Mouse (Mus musculus): ENCODE results near the gene Spns2. TPM values are rescaled to one million over a fixed set of nuclear protein-coding genes. Genes with fewer than 3 reads are reported as not detected.

Gene Spns2
- polyA plus RNA-seq, 2 experiments: 3.8 to 8.6 TPM

- ATAC-seq (ENCODE audit: insufficient read depth) (no peak), DNase-seq (ENCODE audit: low read depth in 3 of 3, low spot score in 3 of 3) (no peak)
- 65% methylated on average over 5 of the region's 5 CpGs for WGBS (ENCODE audit: insufficient replicate concordance)
Measured at GRCm38 (mm10) chr11:72402017-72402416, 87.7 kb downstream of the Spns2 start.

More at GRCm38 (mm10) chr11:72402017-72402416, 87.7 kb downstream of the Spns2 start:
- no peak for TF ChIP-seq EP300 (IDR thresholded peaks at IDR 0.05; ENCODE audit: low read depth)
- no peak for TF ChIP-seq CTCF (IDR thresholded peaks at IDR 0.05; ENCODE audit: low read depth)
- no peak overlapping the region for H3K27ac ChIP-seq
- no peaks in the 10 kb centered on the region for H3K9me3 ChIP-seq (ENCODE audit: control insufficient read depth, low read length)
- H3K9ac ChIP-seq (replicated peaks): no peak overlapping the region
- H3K4me1 ChIP-seq (replicated peaks; ENCODE audit: control insufficient read depth in 2 of 2, insufficient read depth in 2 of 2, low read length in 1 of 2): peaks cover 0 to 3% of the 10 kb centered on the region in 2 experiments; a peak in 1 of 4 replicates
- no peaks in the 10 kb centered on the region for H3K27me3 ChIP-seq (ENCODE audit: control insufficient read depth, insufficient read depth, low read length)
- H3K36me3 ChIP-seq (replicated peaks; ENCODE audit: control insufficient read depth, insufficient read depth, low read depth): no peaks in the 10 kb centered on the region
- H3K4me2 ChIP-seq (ENCODE audit: low read depth): no peak overlapping the region
- no peak overlapping the region for H3K4me3 ChIP-seq (ENCODE audit: insufficient read depth in 1 of 2, low read depth in 2 of 2, low read length in 2 of 2)

Other genes with a start within 250 kb of the Spns2 start
- not detected in 2 replicates for gene Slc13a5, start 222.7 kb downstream of the Spns2 start, polyA plus RNA-seq (2012; rRNA removed)
- not detected in 2 replicates for gene Slc13a5, start 222.7 kb downstream of the Spns2 start, polyA plus RNA-seq (2014; fragmentation: Nextera tagmentation; extraction: Ambion mirVana)
- 0.64 and 1.6 TPM in 2 replicates for gene Xaf1, start 188.3 kb downstream of the Spns2 start, polyA plus RNA-seq (2012; rRNA removed)
- 1.7 TPM in 2 replicates for gene Xaf1, start 188.3 kb downstream of the Spns2 start, polyA plus RNA-seq (2014; fragmentation: Nextera tagmentation; extraction: Ambion mirVana)
- gene Fbxo39, start 175.5 kb downstream of the Spns2 start, polyA plus RNA-seq (2012; rRNA removed): not detected in 2 replicates
- not detected in 2 replicates for gene Fbxo39, start 175.5 kb downstream of the Spns2 start, polyA plus RNA-seq (2014; fragmentation: Nextera tagmentation; extraction: Ambion mirVana)
- not detected in 2 replicates for gene Tekt1, start 127.5 kb downstream of the Spns2 start, polyA plus RNA-seq (2012; rRNA removed)
- not detected in 2 replicates for gene Tekt1, start 127.5 kb downstream of the Spns2 start, polyA plus RNA-seq (2014; fragmentation: Nextera tagmentation; extraction: Ambion mirVana)
- 1.1 and 1.3 TPM in 2 replicates for gene Smtnl2, start 78.2 kb downstream of the Spns2 start, polyA plus RNA-seq (2012; rRNA removed)
- 0.85 and 0.86 TPM in 2 replicates for gene Smtnl2, start 78.2 kb downstream of the Spns2 start, polyA plus RNA-seq (2014; fragmentation: Nextera tagmentation; extraction: Ambion mirVana)
- 0.10 and 0.18 TPM in 2 replicates for gene Ggt6, start 54.4 kb downstream of the Spns2 start, polyA plus RNA-seq (2012; rRNA removed)
- gene Ggt6, start 54.4 kb downstream of the Spns2 start, polyA plus RNA-seq (2014; fragmentation: Nextera tagmentation; extraction: Ambion mirVana): 0.25 and 0.38 TPM in 2 replicates
- gene Mybbp1a, start 48.5 kb downstream of the Spns2 start, polyA plus RNA-seq (2012; rRNA removed): 31.0 and 56.3 TPM in 2 replicates
- gene Mybbp1a, start 48.5 kb downstream of the Spns2 start, polyA plus RNA-seq (2014; fragmentation: Nextera tagmentation; extraction: Ambion mirVana): 65.5 and 72.6 TPM in 2 replicates
- 1.3 and 1.7 TPM in 2 replicates for gene Spns3, start 60.6 kb upstream of the Spns2 start, polyA plus RNA-seq (2012; rRNA removed)
- 1.3 TPM in 2 replicates for gene Spns3, start 60.6 kb upstream of the Spns2 start, polyA plus RNA-seq (2014; fragmentation: Nextera tagmentation; extraction: Ambion mirVana)
- 5.6 and 7.5 TPM in 2 replicates for gene Ube2g1, start 117.4 kb upstream of the Spns2 start, polyA plus RNA-seq (2012; rRNA removed)
- 21.7 and 22.7 TPM in 2 replicates for gene Ube2g1, start 117.4 kb upstream of the Spns2 start, polyA plus RNA-seq (2014; fragmentation: Nextera tagmentation; extraction: Ambion mirVana)
- gene Ankfy1, start 200.1 kb upstream of the Spns2 start, polyA plus RNA-seq (2012; rRNA removed): 9.4 and 10.5 TPM in 2 replicates
- gene Ankfy1, start 200.1 kb upstream of the Spns2 start, polyA plus RNA-seq (2014; fragmentation: Nextera tagmentation; extraction: Ambion mirVana): 11.9 and 14.6 TPM in 2 replicates

Measured in liver, embryonic 14.5 days (tissue).